Mouse (Mus musculus) liver, embryonic 14.5 days (tissue): ENCODE data around the gene Ntng2.

ENCODE experiments used
- CTCF ChIP-seq: IDR thresholded peaks from 2 replicates; pipeline ENCODE4 v1.5.1; 2016; ENCODE audit warnings: antibody characterized with exemption, low read depth, control low read depth
- EP300 ChIP-seq: IDR thresholded peaks from 2 replicates; pipeline ENCODE4 v1.6.1; 2016; ENCODE audit warnings: antibody characterized with exemption, low read depth

DNA sequence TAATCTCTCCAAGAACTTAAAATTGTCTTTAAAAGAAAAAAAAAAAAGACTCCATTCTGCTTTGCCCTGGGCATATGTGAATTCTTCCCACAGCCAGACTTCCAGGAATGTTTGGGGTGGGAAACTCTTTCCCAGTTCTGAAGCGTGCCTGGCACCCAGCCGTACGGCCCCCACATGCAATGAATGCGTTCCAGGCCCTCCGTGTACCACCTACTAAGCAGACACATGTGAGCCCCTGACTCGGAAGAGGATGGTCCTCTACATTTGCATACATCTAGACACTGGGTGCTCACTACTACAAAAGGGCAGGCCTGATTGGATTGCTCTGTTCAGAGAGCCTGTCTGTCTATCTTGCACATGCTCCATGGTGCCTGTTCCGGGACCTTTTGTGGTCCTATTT, 17.0 kb downstream of the Ntng2 start:
- TF ChIP-seq CTCF (no peak), EP300 (no peak)
